ENCODE assay signal across 27 mouse cellular contexts in the genomic region with DNA sequence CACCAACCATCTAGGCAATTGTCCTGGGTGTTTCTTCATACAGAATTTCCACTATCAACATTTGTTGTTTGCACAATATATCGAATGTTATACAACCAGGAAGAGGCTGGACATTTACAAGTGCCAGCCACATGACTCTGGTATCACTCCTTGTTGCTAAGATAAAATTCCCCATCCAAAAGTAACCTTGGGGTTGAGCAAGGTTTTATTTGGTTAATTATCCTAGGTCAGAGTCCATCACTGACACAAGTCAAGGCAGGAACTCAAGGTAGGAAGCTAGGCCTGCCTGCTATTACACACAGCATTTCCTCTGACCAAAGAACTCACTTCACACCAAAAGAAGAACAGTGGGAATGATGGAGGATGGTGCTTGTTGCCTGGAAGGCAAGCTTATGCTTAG.
"Had no signal": no experiment of that assay in that cellular context is flagged by ENCODE, and none has a peak within 500 bp of the region (broad histone marks: within the 10 kb centered on the region; RNA-seq: fewer than 3 reads in every experiment).

No protein-coding gene starts in this region.

- H3K4me3 ChIP-seq: heart, adult 2 months; heart, embryonic 10.5 days; heart, embryonic 12.5 days; hindbrain, embryonic 10.5 days; hindbrain, embryonic 12.5 days; kidney, embryonic 15.5 days; left cerebral cortex, adult 2 months; limb, embryonic 10.5 days; limb, embryonic 12.5 days; liver, embryonic 13.5 days; liver, embryonic 15.5 days had no signal

- H3K27me3 ChIP-seq: heart, embryonic 12.5 days; hindbrain, embryonic 12.5 days; kidney, embryonic 15.5 days; limb, embryonic 12.5 days; liver, embryonic 13.5 days; liver, embryonic 15.5 days had no signal

- H3K27ac ChIP-seq: heart, adult 2 months; heart, embryonic 10.5 days; hindbrain, embryonic 10.5 days; hindbrain, embryonic 12.5 days; hindbrain, embryonic 14.5 days; kidney, embryonic 15.5 days; kidney, postnatal 0 days; left cerebral cortex, adult 2 months; limb, embryonic 10.5 days; limb, embryonic 12.5 days; liver, embryonic 13.5 days; liver, embryonic 15.5 days had no signal

- DNase-seq: forebrain, postnatal 0 days; gastrocnemius, postnatal 14 days; gastrocnemius, postnatal 36 days; heart, adult 11 months; heart, adult 2 months; heart, postnatal 10 days; heart, postnatal 4 days; kidney, adult 11 months; kidney, adult 2 months; kidney, adult 9 months; kidney, postnatal 14 days; kidney, postnatal 36 days; liver; liver, embryonic 13.5 days had no signal

- H3K9ac ChIP-seq: forebrain, postnatal 0 days; heart, embryonic 12.5 days; hindbrain, embryonic 12.5 days; hindbrain, embryonic 14.5 days; kidney, embryonic 15.5 days; limb, embryonic 12.5 days; liver, embryonic 13.5 days; liver, embryonic 15.5 days had no signal

- H3K36me3 ChIP-seq: heart, embryonic 10.5 days; heart, embryonic 12.5 days; hindbrain, embryonic 10.5 days; hindbrain, embryonic 12.5 days; kidney, embryonic 15.5 days; limb, embryonic 10.5 days; limb, embryonic 12.5 days; liver, embryonic 13.5 days; liver, embryonic 15.5 days had no signal

- H3K4me1 ChIP-seq: heart, embryonic 10.5 days; heart, embryonic 12.5 days; hindbrain, embryonic 12.5 days; kidney, embryonic 15.5 days; limb, embryonic 10.5 days; limb, embryonic 12.5 days; liver, embryonic 13.5 days; liver, embryonic 15.5 days had no signal

- H3K4me2 ChIP-seq: heart, embryonic 12.5 days; hindbrain, embryonic 12.5 days; hindbrain, embryonic 14.5 days; kidney, embryonic 15.5 days; limb, embryonic 12.5 days; liver, embryonic 13.5 days; liver, embryonic 15.5 days had no signal

- ATAC-seq: forebrain, postnatal 0 days; hindbrain, embryonic 16.5 days; inflammation-experienced regulatory T-cells, adult 6 months had no signal

- H3K9me3 ChIP-seq: heart, embryonic 10.5 days; heart, embryonic 12.5 days; hindbrain, embryonic 10.5 days; hindbrain, embryonic 12.5 days; kidney, embryonic 15.5 days; limb, embryonic 10.5 days; limb, embryonic 12.5 days; liver, embryonic 13.5 days; liver, embryonic 15.5 days had no signal
